Mouse (Mus musculus): ENCODE measurements around the gene Olfr698. TPM values are rescaled to one million over a fixed set of nuclear protein-coding genes. Genes with fewer than 3 reads are reported as not detected.

Olfr698 gene
- polyA plus RNA-seq (2014; fragmentation: Illumina TruSeq; extraction: RNeasy Lipid Tissue Mini Kit (QIAGEN cat#74804); ENCODE audit: low read depth, low replicate concordance): not detected

DNA sequence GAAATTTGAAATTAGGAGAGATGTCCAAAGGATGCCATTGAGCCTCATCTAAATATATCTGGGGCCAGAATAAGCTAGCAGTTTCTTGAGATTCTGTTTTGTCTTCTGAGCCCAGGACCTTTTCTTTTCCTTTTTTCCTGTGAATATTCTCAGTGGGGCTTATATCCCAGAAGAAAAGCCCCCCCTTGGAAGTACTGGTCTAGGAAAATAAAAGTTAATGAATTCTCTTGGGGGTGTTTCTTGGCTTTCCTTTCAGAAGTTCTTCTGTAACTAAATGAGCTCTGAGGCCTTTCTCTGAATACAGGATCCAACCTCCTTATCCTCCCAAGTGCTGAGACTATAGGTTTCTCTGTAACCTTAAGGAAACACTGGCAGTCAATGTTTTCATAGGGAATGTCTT lies at the start of gene Olfr698:
Gene Olfr698 (minus strand): TSS at position 101 of the 400 bp plus-strand sequence.

DNA sequence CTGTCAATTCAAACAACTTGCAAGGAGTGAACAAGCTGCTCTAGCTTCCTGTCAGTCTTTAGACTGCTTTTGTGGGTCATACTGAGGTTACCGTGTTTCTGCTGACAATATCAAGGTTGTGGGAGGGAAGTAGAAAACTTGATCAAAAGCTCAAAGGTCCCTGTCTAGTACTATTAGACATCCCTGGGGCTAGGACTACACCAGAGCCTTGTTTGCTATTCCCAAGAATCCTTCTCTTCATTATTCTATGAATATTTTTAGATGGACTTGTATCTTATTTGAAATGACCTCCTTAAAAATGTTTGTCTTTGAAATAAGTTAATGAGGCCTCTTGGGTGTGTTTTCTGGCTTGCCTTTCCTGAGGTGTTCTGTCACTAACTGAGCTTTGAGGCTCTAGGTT lies 37.9 kb upstream of the Olfr698 start, which contains the start of gene Olfr699:
Gene Olfr699 (minus strand): TSS at position 101 of the 400 bp plus-strand sequence.

DNA sequence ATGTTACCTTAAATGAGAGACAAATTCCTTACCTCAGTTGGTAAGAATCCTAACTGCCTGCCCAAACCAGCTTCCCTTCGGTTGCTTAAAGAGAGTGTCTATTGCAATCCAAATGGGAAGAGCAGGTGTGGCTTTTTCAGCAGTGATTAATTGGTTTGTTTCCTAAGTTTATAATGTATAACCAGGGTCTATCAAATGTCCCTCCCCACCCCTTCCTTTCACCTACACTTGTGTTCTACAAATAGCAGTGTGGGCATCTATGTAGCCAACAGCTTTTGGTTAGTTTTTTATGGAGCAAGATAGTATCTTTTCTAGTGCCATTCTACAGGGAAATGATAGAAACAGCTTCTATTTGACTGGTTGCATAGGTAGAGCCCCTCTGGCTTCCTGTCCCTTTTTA lies 12.9 kb downstream of the Olfr698 start, which contains the start of gene Olfr697:
Gene Olfr697 (minus strand): TSS at position 101 of the 400 bp plus-strand sequence.

DNA sequence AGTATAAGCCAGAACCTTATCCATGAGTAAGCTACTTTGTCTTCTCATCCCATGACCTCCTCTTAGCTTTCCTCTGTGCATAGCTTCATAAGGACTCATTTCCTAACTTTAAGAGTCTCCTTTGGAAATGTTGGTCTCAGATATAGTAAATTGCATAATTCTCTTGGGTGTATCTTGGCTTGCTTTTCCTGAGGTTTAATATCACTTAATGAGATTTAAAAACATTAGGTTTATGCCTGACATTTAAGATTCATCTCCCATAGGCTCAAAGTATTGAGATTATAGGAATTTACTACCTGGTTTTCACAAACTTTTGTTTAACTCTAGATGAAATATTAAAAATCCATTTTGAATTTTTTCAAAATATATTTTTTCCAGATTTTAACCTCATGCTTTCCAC lies 38.9 kb downstream of the Olfr698 start, which contains the start of gene Olfr695:
Gene Olfr695 (minus strand): TSS at position 101 of the 400 bp plus-strand sequence.

Other genes starting within 250 kb of the Olfr698 start
- gene Olfr693, start 74.8 kb downstream of the Olfr698 start, polyA plus RNA-seq (2014; fragmentation: Illumina TruSeq; extraction: RNeasy Lipid Tissue Mini Kit (QIAGEN cat#74804); ENCODE audit: low read depth, low replicate concordance): not detected
- not detected for gene Olfr694, start 63.6 kb downstream of the Olfr698 start, polyA plus RNA-seq (2014; fragmentation: Illumina TruSeq; extraction: RNeasy Lipid Tissue Mini Kit (QIAGEN cat#74804); ENCODE audit: low read depth, low replicate concordance)
- gene Olfr695, start 39.0 kb downstream of the Olfr698 start, polyA plus RNA-seq (2014; fragmentation: Illumina TruSeq; extraction: RNeasy Lipid Tissue Mini Kit (QIAGEN cat#74804); ENCODE audit: low read depth, low replicate concordance): not detected
- not detected for gene Olfr697, start 13.0 kb downstream of the Olfr698 start, polyA plus RNA-seq (2014; fragmentation: Illumina TruSeq; extraction: RNeasy Lipid Tissue Mini Kit (QIAGEN cat#74804); ENCODE audit: low read depth, low replicate concordance)
- not detected for gene Olfr699, start 37.8 kb upstream of the Olfr698 start, polyA plus RNA-seq (2014; fragmentation: Illumina TruSeq; extraction: RNeasy Lipid Tissue Mini Kit (QIAGEN cat#74804); ENCODE audit: low read depth, low replicate concordance)
- gene Olfr700, start 53.4 kb upstream of the Olfr698 start, polyA plus RNA-seq (2014; fragmentation: Illumina TruSeq; extraction: RNeasy Lipid Tissue Mini Kit (QIAGEN cat#74804); ENCODE audit: low read depth, low replicate concordance): not detected
- not detected for gene Olfr701, start 58.7 kb upstream of the Olfr698 start, polyA plus RNA-seq (2014; fragmentation: Illumina TruSeq; extraction: RNeasy Lipid Tissue Mini Kit (QIAGEN cat#74804); ENCODE audit: low read depth, low replicate concordance)
- not detected for gene Olfr702, start 78.5 kb upstream of the Olfr698 start, polyA plus RNA-seq (2014; fragmentation: Illumina TruSeq; extraction: RNeasy Lipid Tissue Mini Kit (QIAGEN cat#74804); ENCODE audit: low read depth, low replicate concordance)
- not detected for gene Olfr703, start 88.0 kb upstream of the Olfr698 start, polyA plus RNA-seq (2014; fragmentation: Illumina TruSeq; extraction: RNeasy Lipid Tissue Mini Kit (QIAGEN cat#74804); ENCODE audit: low read depth, low replicate concordance)
- not detected for gene Olfr704, start 107.8 kb upstream of the Olfr698 start, polyA plus RNA-seq (2014; fragmentation: Illumina TruSeq; extraction: RNeasy Lipid Tissue Mini Kit (QIAGEN cat#74804); ENCODE audit: low read depth, low replicate concordance)
- gene Olfr705, start 121.5 kb upstream of the Olfr698 start, polyA plus RNA-seq (2014; fragmentation: Illumina TruSeq; extraction: RNeasy Lipid Tissue Mini Kit (QIAGEN cat#74804); ENCODE audit: low read depth, low replicate concordance): not detected
- not detected for gene Olfr706, start 132.8 kb upstream of the Olfr698 start, polyA plus RNA-seq (2014; fragmentation: Illumina TruSeq; extraction: RNeasy Lipid Tissue Mini Kit (QIAGEN cat#74804); ENCODE audit: low read depth, low replicate concordance)
- not detected for gene Olfr707, start 145.8 kb upstream of the Olfr698 start, polyA plus RNA-seq (2014; fragmentation: Illumina TruSeq; extraction: RNeasy Lipid Tissue Mini Kit (QIAGEN cat#74804); ENCODE audit: low read depth, low replicate concordance)
- not detected for gene Olfr1532-ps1, start 152.6 kb upstream of the Olfr698 start, polyA plus RNA-seq (2014; fragmentation: Illumina TruSeq; extraction: RNeasy Lipid Tissue Mini Kit (QIAGEN cat#74804); ENCODE audit: low read depth, low replicate concordance)
- gene Olfr709-ps1, start 176.8 kb upstream of the Olfr698 start, polyA plus RNA-seq (2014; fragmentation: Illumina TruSeq; extraction: RNeasy Lipid Tissue Mini Kit (QIAGEN cat#74804); ENCODE audit: low read depth, low replicate concordance): not detected
- not detected for gene Olfr710, start 192.9 kb upstream of the Olfr698 start, polyA plus RNA-seq (2014; fragmentation: Illumina TruSeq; extraction: RNeasy Lipid Tissue Mini Kit (QIAGEN cat#74804); ENCODE audit: low read depth, low replicate concordance)
- gene Olfr6, start 208.5 kb upstream of the Olfr698 start, polyA plus RNA-seq (2014; fragmentation: Illumina TruSeq; extraction: RNeasy Lipid Tissue Mini Kit (QIAGEN cat#74804); ENCODE audit: low read depth, low replicate concordance): not detected
- gene Olfr711, start 220.1 kb upstream of the Olfr698 start, polyA plus RNA-seq (2014; fragmentation: Illumina TruSeq; extraction: RNeasy Lipid Tissue Mini Kit (QIAGEN cat#74804); ENCODE audit: low read depth, low replicate concordance): not detected

Data from kidney, adult 10 weeks (tissue).